Mouse (Mus musculus) lung, postnatal 0 days (tissue): ENCODE measurements around the gene Mindy2.

Experiments
- CTCF ChIP-seq: IDR thresholded peaks from 2 replicates; pipeline ENCODE4 v1.5.1; 2016; ENCODE audit warnings: antibody characterized with exemption, mild to moderate bottlenecking
- EP300 ChIP-seq: IDR thresholded peaks from 2 replicates; pipeline ENCODE4 v1.6.1; 2016; ENCODE audit warnings: antibody characterized with exemption, mild to moderate bottlenecking, control low read depth

DNA sequence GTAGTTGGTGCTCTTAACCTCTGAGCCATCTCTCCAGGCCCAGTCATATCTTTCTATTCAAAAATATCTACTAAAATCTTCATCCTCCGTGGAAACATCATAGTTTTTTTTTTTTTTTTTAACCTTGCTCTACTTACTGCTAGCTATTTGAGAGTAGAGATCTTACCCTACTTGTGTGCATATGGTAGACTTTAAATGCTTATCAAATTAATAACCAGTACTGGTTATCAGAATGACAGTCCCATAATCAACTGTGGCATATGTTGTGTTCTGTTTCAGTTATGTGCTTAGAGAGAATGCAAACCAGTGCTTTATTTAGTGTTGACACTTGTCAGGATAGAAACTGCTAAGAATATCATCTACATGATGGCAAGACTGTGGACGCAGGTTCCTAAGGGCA is 78.9 kb downstream of the Mindy2 start:
- no peak for TF ChIP-seq CTCF
- TF ChIP-seq EP300 = no peak
